Mouse (Mus musculus) neural tube, embryonic 13.5 days (tissue): ENCODE results near the gene Nadk. TPM values are rescaled to one million over a fixed set of nuclear protein-coding genes. Genes with fewer than 3 reads are reported as not detected.
"Not testable (repeated sequence)": the region's sequence is repeated elsewhere in the genome, so short reads cannot be mapped to it uniquely, and the experiment has no call there.

Experiments used
- ATAC-seq: fragments of 200-750 bp; cut with Nextera tagmentation; 2 replicates; pipeline ENCODE4 v1.8.0; 2017; ENCODE audit warnings: low read depth, mild to moderate bottlenecking, moderate TSS enrichment, moderate library complexity
- H3K27ac ChIP-seq: fragments of 300-500 bp; sonication (generic); replicated peaks from 2 replicates; pipeline ENCODE4 v1.5.1; 2015; ENCODE audit warnings: moderate library complexity, mild to moderate bottlenecking, inconsistent platforms
- H3K27me3 ChIP-seq: fragments of 300-500 bp; sonication (generic); 2 replicates; pipeline ENCODE4 v1.6.1; 2015; ENCODE audit warnings: mild to moderate bottlenecking, inconsistent platforms
- H3K36me3 ChIP-seq: fragments of 300-500 bp; sonication (generic); 2 replicates; pipeline ENCODE4 v1.6.1; 2015; ENCODE audit warnings: mild to moderate bottlenecking, inconsistent platforms
- H3K4me1 ChIP-seq: fragments of 300-500 bp; sonication (generic); replicated peaks from 2 replicates; pipeline ENCODE4 v1.6.1; 2015; ENCODE audit warnings: inconsistent platforms
- H3K4me2 ChIP-seq: fragments of 300-500 bp; sonication (generic); 2 replicates; pipeline ENCODE4 v1.6.1; 2015; ENCODE audit warnings: inconsistent platforms, mild to moderate bottlenecking, moderate library complexity
- H3K4me3 ChIP-seq: fragments of 300-500 bp; sonication (generic); 2 replicates; pipeline ENCODE4 v1.5.1; 2015; ENCODE audit warnings: mild to moderate bottlenecking, inconsistent platforms
- H3K9ac ChIP-seq: fragments of 300-500 bp; sonication (generic); 2 replicates; pipeline ENCODE4 v1.6.1; 2015; ENCODE audit warnings: moderate library complexity, mild to moderate bottlenecking, inconsistent platforms
- H3K9me3 ChIP-seq: fragments of 300-500 bp; sonication (generic); 2 replicates; pipeline ENCODE4 v1.6.1; 2016; ENCODE audit warnings: inconsistent platforms
- WGBS: fragments of 180-500 bp; shearing (Covaris S2); methylation state at CpG from one replicate; pipeline ENCODE4 v1.1.7; 2015; 5-methylcytosine and 5-hydroxymethylcytosine counted together
- polyA plus RNA-seq: library from polyadenylated mRNA; unstranded; fragments of >200 nt; fragmentation: Nextera tagmentation; extraction: Ambion mirVana; gene quantifications from 2 replicates; pipeline ENCODE4 v1.2.1, GENCODE M21; 2015

Nadk gene
- polyA plus RNA-seq, 1 experiment from 2014 or later: 77.5 TPM

- Histone ChIP-seq H3K9ac (no peak overlapping the region), H3K4me2 (no peak overlapping the region), H3K27ac (no peak overlapping the region), H3K27me3 (no peaks in the 10 kb centered on the region), H3K4me3 (no peak overlapping the region), H3K36me3 (peaks cover 70% of the 10 kb centered on the region), H3K4me1 (peaks cover 21% of the 10 kb centered on the region), H3K9me3 (no peaks in the 10 kb centered on the region)
- 73% methylated on average over 6 of the region's 6 CpGs for WGBS
- no peak for ATAC-seq
These were observed 2.7 kb upstream of the Nadk start for GRCm38 (mm10) chr4:155559454-155559853.

- WGBS: 63% methylated on average over 2 of the region's 2 CpGs
- no peak overlapping the region; the same call in 1 of the 2 replicates for H3K27ac ChIP-seq
- no peak overlapping the region for H3K9ac ChIP-seq
- no peaks in the 10 kb centered on the region for H3K27me3 ChIP-seq
- H3K9me3 ChIP-seq: no peaks in the 10 kb centered on the region
- no peak overlapping the region for H3K4me3 ChIP-seq
- ATAC-seq: no peak
- H3K4me2 ChIP-seq: no peak overlapping the region
- peaks cover 35% of the 10 kb centered on the region for H3K4me1 ChIP-seq
- peaks cover 55% of the 10 kb centered on the region for H3K36me3 ChIP-seq
These were observed 1.2 kb upstream of the Nadk start for GRCm38 (mm10) chr4:155560932-155561331.

GRCm38 (mm10) chr4:155562725-155563399 is 684 bp downstream of the Nadk start:
- no peaks in the 10 kb centered on the region for H3K27me3 ChIP-seq
- H3K36me3 ChIP-seq: peaks cover 37% of the 10 kb centered on the region
- H3K27ac ChIP-seq: peak overlapping the region; percentile 93
- H3K4me1 ChIP-seq: peaks cover 43% of the 10 kb centered on the region
- peak overlapping the region; percentile 90 for H3K4me3 ChIP-seq
- ATAC-seq: peak; percentile 33; the same call in 1 of the 2 replicates
- WGBS: 5% methylated on average over 19 of the region's 19 CpGs
- H3K9me3 ChIP-seq: no peaks in the 10 kb centered on the region
- peak overlapping the region; percentile 60 for H3K9ac ChIP-seq
- H3K4me2 ChIP-seq: peak overlapping the region; percentile 90

- H3K27ac ChIP-seq: peak overlapping the region; percentile 93
- peaks cover 30% of the 10 kb centered on the region for H3K36me3 ChIP-seq
- under 1% methylated on average over 68 of the region's 69 CpGs for WGBS
- peaks cover 43% of the 10 kb centered on the region for H3K4me1 ChIP-seq
- peak overlapping the region; percentile 90 for H3K4me2 ChIP-seq
- peak overlapping the region; percentile 90 for H3K4me3 ChIP-seq
- H3K9me3 ChIP-seq: no peaks in the 10 kb centered on the region
- no peaks in the 10 kb centered on the region for H3K27me3 ChIP-seq
- ATAC-seq: peak; percentile 96
- peak overlapping the region; percentile 90 for H3K9ac ChIP-seq
These were observed 1.4 kb downstream of the Nadk start for GRCm38 (mm10) chr4:155563400-155564231.

GRCm38 (mm10) chr4:155564315-155565069 is 2.3 kb downstream of the Nadk start:
- H3K4me1 ChIP-seq: peaks cover 43% of the 10 kb centered on the region
- 15% methylated on average over 20 of the region's 20 CpGs for WGBS
- ATAC-seq: no peak

GRCm38 (mm10) chr4:155566555-155566954 is 4.4 kb downstream of the Nadk start:
- Histone ChIP-seq H3K27me3 (no peaks in the 10 kb centered on the region), H3K27ac (no peak overlapping the region), H3K4me3 (no peak overlapping the region), H3K4me1 (peaks cover 38% of the 10 kb centered on the region), H3K9me3 (no peaks in the 10 kb centered on the region), H3K4me2 (no peak overlapping the region), H3K36me3 (0 out of 2 replicates have a peak, but pooled peaks cover under 1% of the 10 kb centered on the region), H3K9ac (no peak overlapping the region)
- 78% methylated on average over 8 of the region's 8 CpGs for WGBS
- no peak for ATAC-seq

More at GRCm38 (mm10) chr4:155564315-155565069, 2.3 kb downstream of the Nadk start:
- Histone ChIP-seq H3K9me3 (no peaks in the 10 kb centered on the region), H3K4me2 (peak overlapping the region; percentile 90), H3K27ac (peak overlapping the region; percentile 93), H3K27me3 (no peaks in the 10 kb centered on the region), H3K36me3 (peaks cover 21% of the 10 kb centered on the region), H3K9ac (peak overlapping the region; percentile 90), H3K4me3 (peak overlapping the region; percentile 90)

GRCm38 (mm10) chr4:155568170-155568569 is 6.0 kb downstream of the Nadk start:
- no peak overlapping the region for H3K27ac ChIP-seq
- H3K9ac ChIP-seq: no peak overlapping the region
- ATAC-seq: no peak
- H3K9me3 ChIP-seq: no peaks in the 10 kb centered on the region
- peaks cover 24% of the 10 kb centered on the region for H3K4me1 ChIP-seq
- no peak overlapping the region for H3K4me3 ChIP-seq
- 6% methylated on average over 2 of the region's 2 CpGs for WGBS
- H3K4me2 ChIP-seq: no peak overlapping the region
- H3K27me3 ChIP-seq: no peaks in the 10 kb centered on the region
- no peaks in the 10 kb centered on the region for H3K36me3 ChIP-seq

- no peaks in the 10 kb centered on the region for H3K9me3 ChIP-seq
- no peak overlapping the region for H3K9ac ChIP-seq
- peaks cover 24% of the 10 kb centered on the region for H3K4me1 ChIP-seq
- H3K36me3 ChIP-seq: no peaks in the 10 kb centered on the region
- ATAC-seq: no peak
- H3K27me3 ChIP-seq: no peaks in the 10 kb centered on the region
- H3K27ac ChIP-seq: no peak overlapping the region
- no peak overlapping the region for H3K4me3 ChIP-seq
- H3K4me2 ChIP-seq: no peak overlapping the region
- 88% methylated on average over 7 of the region's 7 CpGs for WGBS
These were observed 6.6 kb downstream of the Nadk start for GRCm38 (mm10) chr4:155568632-155569370.

- ATAC-seq: no peak
- H3K27me3 ChIP-seq: no peaks in the 10 kb centered on the region
- no peak overlapping the region for H3K4me2 ChIP-seq
- H3K4me1 ChIP-seq: peaks cover 18% of the 10 kb centered on the region
- H3K4me3 ChIP-seq: no peak overlapping the region
- WGBS: 95% methylated on average over 6 of the region's 6 CpGs
- no peaks in the 10 kb centered on the region for H3K36me3 ChIP-seq
- H3K27ac ChIP-seq: no peak overlapping the region
- no peak overlapping the region for H3K9ac ChIP-seq
- H3K9me3 ChIP-seq: no peaks in the 10 kb centered on the region
These were observed 7.6 kb downstream of the Nadk start for GRCm38 (mm10) chr4:155569818-155570217.

GRCm38 (mm10) chr4:155570315-155570714 is 8.1 kb downstream of the Nadk start:
- H3K4me1 ChIP-seq: peaks cover 13% of the 10 kb centered on the region
- not testable (repeated sequence) for ATAC-seq, H3K9ac ChIP-seq, H3K27me3 ChIP-seq, H3K4me3 ChIP-seq, H3K36me3 ChIP-seq, H3K4me2 ChIP-seq, H3K9me3 ChIP-seq, H3K27ac ChIP-seq
- WGBS: 93% methylated on average over 11 of the region's 11 CpGs

GRCm38 (mm10) chr4:155571442-155571841 is 9.3 kb downstream of the Nadk start:
- 89% methylated on average over 2 of the region's 2 CpGs for WGBS
- H3K4me3 ChIP-seq: no peak overlapping the region
- H3K36me3 ChIP-seq: peaks cover 7% of the 10 kb centered on the region
- no peak overlapping the region for H3K9ac ChIP-seq
- H3K9me3 ChIP-seq: no peaks in the 10 kb centered on the region
- no peak overlapping the region for H3K4me2 ChIP-seq
- H3K27me3 ChIP-seq: no peaks in the 10 kb centered on the region
- ATAC-seq: no peak
- peaks cover 2% of the 10 kb centered on the region for H3K4me1 ChIP-seq
- no peak overlapping the region for H3K27ac ChIP-seq
